Mouse (Mus musculus) CD4-positive, CD25-positive, alpha-beta regulatory T cell, adult 2 months (primary cell): Measurements from ENCODE around the gene Nfkbia.

ENCODE experiments used
- DNase-seq: peaks from one replicate; pipeline ENCODE4 v3.0.0-alpha.2; 2012; ENCODE audit warnings: low read depth, low spot score

Nfkbia gene

DNA sequence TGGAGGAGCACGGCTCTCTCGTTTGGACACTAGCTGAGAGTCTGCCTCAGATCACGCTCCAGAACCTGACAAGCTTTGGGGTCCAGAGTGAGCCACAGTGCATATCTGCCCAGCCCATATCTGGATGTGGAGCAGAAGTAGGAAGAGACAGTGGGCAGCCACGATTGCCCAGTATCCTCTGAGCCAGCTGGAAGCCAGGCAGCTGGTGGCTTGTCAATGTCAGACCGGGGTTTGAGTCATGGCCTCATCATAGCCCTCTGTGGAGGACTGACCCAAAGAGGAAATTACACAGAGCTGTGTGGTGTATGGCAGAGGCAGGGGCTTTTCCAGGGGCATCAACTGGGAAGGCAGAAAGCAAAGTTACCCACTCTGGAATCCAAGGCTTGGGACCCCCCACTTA lies 25.6 kb downstream of the Nfkbia start:
- no peak for DNase-seq

DNA sequence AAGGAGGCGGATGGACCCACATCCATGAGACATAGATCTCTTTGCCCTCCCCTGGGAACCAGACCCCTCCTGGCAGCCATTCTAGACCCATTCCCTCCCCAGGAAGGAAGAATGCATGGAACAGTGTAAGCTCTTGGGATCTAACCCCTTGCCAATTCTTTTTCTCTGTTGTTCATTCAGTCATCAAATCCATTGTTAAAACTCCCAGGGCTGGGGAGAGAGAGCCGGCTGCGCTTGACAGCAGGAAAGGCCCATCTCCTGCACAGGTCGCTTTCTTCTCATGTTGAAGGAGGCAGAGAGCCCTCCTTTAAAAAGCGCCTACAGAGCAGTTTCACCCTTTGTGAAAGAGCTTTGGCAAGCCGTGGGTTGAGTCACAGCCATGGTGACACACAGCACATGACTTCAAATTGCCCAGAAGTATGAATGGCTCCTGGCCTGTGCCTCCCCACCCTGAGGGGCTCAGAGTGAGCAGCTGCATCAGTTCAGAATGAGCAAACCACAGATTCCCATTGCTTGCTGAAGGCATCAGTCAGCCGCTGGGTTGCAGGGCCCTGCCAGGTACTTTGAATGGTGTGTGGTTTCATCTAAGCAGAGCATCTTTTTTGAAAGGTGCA lies 26.3 kb downstream of the Nfkbia start:
- DNase-seq = peak; percentile 67

DNA sequence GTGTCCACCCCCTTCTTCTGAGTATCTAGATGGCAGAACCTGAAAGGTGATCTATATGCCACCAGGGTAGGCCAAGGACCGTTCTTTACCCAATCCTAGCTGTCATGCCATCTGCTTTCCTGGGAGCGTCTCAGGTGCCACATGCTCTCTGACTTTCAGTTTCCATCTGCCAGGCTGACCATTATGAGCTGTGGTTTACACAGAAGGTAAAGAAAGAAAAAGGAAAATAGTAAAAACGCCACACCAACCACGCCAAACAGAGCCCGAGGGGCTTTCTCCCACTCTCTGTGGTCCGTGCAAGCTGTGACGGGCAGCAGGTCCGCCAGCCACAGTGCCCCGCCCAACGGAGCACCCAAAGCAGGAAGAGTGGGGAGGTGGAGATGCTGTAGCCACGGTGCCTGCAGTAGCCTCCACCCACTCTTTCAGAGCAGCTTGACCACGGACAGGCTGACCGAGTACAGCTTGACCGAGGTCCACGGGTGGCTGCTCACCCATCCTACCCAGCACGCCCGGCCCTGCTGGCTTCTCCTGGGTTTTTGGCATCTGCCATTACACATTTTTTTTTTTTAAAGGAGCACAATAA lies 27.0 kb downstream of the Nfkbia start:
- peak; percentile 69 for DNase-seq

DNA sequence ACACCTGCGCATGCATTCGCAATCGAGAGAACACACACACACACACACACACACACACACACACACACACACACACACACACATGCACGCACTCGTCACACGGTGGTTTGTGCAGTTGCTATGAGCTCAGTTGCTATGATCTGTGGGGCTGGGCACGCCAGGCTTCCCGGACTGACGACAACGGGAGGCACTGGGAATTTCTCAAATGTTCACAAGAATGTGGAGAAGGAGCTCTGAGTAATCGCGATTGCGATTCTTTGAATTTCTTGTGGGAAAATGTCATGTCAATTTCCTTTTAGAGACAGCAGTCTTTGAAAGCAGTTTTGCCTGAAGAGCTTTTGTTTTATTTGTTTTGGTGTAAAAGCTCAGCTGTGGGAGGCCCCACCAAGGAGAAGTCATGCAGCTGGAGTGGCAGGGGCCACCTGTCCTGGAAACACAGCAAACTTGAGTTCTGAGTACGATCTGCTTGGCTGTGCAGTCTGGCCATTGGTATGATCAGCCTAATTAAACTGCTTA lies 27.5 kb downstream of the Nfkbia start:
- DNase-seq = peak; percentile 81

DNA sequence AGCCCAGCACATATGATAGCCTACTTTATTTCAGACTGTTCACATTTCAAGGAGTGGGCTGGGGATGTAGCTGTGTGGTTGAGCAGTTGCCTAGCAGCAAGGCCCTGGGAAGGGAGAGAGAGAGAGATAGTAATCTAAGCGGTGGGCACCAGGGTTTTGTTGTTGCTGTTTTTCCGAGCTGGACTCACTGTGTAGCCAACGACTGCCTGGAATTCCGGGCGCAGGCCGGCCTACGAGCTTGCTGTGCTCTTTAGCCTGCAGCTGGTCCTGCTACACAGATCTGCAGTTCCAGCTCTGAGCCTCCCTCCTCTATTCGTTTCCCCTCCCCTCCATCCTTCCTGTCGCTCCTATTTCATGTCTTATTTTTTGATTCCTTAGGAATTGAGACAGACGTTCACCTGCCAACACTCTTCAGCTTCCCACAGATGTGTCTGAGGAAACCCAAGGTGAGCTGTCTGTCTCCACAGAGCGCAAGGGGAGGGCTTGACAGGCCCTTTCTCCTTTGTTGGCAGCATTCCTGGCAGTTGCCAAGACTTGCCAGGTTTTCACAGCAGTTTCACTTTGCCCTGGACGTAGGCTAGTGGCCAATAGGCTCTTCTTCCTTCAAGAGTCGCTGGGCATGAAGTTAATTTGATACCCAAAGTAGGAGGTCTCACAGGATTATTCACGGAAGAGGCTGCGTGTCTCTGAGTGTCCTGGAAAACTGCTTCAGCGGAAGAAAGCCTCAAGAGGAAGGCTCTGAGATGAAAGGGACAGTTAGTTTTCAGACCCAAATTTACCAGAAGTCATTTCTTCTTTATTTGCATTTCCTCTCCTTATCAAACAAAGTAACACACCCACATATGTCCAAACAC lies 28.2 kb downstream of the Nfkbia start:
- peak; percentile 43 for DNase-seq

DNA sequence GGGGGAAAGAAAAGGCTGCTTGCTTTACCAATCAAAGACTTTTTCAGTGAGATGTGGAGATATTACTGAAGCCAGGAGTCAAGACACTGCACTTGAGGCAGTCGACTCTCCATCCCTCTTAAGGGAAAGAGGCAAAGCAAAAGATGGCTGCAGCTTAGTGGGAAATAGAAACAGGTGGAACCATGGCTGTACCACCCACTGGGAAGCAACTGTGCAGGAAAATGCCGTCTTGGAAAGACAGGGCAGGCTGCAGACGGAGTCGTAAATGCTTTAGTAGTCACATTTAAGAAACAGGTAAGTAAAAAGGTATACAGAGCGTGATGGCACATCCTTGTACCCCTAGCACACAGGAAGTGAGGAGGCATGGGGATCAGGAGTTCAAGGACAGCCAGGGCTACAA lies 29.4 kb downstream of the Nfkbia start:
- no peak for DNase-seq

DNA sequence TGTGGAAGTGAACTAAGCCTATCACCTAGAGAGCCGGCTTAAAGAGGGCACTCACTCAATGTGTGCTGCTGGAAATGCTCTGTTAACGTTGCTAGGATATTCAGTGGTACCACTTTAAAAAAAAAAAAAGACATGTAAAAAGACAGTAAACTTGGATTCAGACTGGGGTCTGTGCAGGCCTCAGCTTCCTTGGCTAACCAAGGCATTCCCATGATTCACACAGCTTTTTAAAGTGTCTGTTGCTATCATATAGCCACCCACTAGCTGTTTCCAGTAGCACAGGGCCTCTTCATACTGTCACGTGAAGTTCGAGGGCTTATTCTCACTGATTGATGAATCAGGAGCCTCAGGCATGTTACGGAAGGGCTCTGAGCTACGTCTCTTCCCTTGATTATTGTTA lies 30.0 kb downstream of the Nfkbia start:
- no peak for DNase-seq

DNA sequence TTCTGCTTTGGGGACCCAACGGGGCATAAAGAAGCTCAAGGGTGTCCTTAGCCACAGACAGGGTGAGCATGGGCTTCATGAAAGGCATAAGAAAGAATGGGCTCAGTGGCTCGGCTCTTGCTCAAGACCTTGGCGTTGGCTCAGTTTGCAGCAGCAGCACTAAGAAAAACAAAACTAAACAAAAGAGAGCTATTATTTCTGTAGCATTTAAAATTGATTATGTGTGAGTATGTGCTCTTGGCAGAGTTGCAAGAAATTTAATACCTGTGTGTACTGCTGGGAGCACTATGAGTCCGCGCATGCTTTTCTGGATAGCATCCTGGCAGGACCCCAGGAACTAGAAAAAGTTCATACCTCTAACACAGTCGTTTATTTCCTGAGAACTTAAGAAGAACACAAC lies 30.7 kb downstream of the Nfkbia start:
- no peak for DNase-seq

DNA sequence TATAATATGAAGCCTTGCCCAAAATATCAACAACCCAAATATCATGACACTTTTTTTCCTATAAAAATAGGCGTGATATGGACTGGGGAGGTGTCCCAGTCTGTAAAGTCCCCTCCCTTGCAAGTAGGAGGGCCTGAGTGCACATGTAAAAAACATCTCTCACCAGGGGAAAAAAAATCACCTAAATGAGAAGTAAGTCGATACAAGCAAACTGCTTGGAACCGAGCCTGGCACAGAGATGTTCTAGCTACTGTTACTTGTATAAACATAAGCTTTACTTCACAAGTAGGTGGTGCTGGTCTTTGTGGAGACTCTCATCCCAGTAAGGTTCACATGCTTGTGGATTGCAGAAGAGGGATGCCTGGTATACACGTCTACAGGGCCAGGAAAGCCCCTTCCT lies 31.5 kb downstream of the Nfkbia start:
- DNase-seq = peak; percentile 38

DNA sequence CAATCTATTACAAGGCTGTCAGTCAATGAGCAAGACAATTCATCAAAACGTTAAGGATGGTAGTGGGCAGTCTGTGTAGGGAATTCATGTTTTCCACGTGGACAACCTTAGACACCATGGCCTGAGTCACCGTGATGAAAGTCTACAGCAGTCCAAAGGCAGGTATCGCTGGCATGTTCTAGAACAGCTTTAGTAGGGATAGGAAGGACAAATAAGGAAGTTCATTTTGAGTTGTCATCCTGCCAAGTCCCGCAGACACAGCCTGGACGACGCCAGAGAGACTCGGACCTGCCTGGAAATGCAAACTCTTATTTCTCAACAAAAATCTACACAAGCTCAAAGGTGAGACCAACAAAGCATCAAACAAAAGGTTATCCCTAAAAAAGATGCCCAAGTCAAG lies 32.7 kb downstream of the Nfkbia start:
- DNase-seq = no peak

DNA sequence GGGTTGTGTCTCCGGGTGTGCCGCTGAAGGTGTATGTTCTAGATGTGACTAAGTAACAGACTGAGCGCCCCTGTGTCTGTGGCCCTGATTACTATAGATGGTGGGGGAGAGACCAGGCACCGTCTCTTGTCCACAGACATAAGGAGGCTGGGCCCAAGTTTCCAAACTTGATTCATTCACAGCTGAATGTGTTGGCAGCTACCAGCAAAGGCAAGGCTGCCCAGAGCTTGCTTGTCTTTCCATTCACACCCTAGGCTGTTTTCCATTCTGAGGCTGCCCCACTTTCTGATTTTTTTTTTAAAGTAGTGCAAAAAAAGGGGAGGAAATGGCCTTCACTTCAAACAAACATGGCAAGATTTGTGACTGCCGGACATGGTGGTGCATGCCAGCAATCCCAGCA lies 35.6 kb downstream of the Nfkbia start:
- no peak for DNase-seq

DNA sequence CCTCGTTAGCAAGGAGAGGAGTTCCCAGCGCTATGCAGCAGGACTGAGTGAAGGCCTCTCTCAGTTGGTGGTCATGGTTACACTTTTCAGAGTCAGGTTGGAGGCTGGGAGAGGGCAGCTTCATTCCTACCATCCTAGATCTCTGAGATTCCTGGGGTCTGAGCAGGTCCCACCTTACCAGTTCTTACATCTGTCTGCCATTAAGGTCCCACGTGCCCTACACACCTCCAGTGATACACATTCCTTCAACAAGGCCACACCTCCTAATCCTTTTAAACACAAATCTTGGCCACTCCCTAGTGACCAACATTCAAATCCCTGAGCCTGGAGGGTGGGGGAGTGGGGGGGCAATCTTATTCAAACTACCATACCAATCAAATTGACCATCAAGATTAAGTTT lies 36.3 kb downstream of the Nfkbia start:
- DNase-seq = no peak

DNA sequence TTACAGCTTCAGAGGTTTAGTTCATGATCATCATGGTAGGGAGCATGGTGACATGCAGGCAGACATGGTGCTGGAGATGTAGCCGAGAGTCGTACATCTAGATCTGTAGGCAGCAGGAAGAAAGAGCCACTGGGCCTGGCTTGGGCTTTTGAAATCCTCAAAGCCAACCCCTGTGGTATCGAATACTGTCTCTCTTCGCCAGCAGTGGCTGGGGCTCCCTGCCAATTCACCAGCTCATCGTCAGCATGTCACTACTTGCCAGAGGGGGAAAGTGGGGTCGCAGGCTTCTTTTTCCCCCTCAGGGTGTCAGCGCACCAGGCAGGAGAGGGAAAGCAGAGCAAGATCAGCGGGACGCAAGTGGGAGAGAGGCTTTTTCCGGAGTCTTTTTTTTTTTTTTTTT lies 37.2 kb downstream of the Nfkbia start:
- DNase-seq = no peak

DNA sequence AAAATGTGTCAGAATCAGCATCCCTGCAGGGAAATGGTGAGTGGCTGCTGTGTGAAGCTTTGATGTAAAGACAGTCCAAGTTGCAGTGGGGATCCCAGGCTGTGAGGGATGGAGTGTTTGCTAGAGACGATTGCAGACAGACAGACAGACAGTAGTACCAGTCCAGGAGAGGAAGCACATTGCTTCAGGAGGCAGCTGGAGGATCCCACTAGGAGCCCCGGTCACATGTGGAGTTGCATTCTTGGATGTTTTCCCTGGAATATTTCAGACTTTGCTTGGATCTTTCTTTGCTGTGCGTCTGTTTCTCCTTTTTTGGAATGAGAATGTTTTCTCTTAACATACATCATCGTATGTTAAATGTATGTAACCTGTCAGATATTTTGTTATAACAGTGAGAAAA lies 38.5 kb downstream of the Nfkbia start:
- no peak for DNase-seq

DNA sequence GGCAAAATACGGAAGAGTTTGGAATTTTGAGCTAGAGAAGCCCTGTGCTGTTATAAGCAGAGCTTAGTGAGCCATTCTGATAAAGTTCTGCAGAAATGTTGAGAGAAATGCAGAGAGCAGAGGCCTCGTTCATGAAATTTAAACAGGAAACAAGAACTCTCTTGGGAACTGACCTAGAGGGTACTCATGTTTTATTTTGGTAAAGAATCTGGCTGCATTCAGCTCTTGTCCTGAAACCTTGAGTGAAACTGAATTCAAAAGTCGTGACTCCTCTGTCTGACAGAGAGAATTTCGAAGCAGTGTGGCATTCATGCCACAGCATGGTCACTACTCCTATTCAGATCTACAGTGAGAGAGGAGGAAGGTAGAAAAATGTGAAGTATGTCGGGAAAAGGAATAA lies 39.6 kb downstream of the Nfkbia start:
- no peak for DNase-seq

DNA sequence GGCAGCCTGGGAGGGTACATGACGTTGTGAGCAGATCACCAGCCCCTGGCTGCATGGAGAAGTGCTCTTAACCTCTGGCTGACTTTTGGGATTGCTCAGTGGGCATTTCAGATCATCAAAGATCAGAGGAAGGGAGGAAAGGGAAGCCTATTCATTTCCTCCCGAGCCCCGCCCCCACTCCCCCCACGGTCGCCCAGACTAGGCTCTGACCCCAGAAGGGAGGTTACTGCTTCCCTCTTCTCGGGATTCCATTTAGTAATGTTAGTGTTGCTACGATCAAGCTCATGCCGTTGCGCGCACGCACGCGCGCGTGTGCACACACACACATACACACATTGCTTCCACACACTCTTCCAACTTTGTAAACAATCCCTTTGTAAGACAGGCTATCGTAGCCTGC lies 42.0 kb downstream of the Nfkbia start:
- DNase-seq = no peak

DNA sequence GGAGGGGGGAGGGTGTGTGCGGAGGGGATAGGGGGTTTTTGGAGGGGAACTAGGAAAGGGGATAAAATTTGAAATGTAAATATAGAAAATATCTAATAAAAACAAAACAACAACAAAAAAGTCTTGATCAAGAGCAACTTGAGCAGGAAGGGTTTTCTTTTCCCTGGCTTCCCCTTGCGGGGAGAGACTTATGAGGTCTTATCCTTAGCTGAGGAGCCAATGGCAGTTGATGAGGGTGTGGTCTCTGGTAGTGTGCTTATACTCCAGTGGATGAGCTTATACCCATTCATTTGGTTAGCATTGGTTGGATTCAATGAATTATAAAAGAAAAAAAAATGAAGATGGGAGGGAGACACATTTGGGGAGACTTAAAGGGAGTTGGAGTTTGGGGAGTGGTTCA lies 43.4 kb downstream of the Nfkbia start:
- DNase-seq = no peak

DNA sequence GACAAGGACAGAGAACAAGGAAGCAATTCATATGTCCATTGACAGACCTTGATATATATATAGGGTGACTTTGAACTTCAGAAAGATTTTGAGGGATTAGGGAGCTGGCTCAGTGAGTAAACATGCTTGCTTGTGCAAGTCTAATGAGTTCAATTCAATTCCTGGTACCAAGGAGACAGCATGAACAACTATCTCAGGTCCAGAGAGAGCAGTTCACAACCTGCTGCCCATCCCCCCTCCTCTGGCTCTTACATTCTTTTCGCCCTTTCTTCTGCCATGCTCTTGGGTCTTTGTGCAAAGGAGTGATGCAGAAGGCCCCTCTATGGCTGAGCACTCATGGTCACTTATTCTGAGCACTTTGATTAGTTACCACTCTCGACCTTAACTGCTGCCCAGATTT lies 44.0 kb downstream of the Nfkbia start:
- DNase-seq = no peak

DNA sequence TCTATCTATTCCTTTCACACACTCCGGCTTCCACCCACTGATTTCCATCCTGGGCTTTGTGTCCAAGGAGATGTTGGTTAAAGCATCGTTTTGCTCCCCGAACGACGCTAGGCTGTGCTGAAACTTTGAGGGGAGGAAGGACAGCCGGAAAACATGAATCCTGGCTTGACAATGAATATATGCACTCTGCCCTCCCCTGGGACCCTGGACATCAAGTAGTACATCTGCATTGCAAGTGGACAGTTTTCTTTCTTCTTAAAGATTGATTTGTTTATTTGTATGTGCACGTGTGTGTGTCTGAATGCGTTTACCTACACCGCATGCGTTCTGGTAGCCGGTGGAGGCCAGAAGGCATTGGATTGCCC lies 45.1 kb downstream of the Nfkbia start:
- no peak for DNase-seq

DNA sequence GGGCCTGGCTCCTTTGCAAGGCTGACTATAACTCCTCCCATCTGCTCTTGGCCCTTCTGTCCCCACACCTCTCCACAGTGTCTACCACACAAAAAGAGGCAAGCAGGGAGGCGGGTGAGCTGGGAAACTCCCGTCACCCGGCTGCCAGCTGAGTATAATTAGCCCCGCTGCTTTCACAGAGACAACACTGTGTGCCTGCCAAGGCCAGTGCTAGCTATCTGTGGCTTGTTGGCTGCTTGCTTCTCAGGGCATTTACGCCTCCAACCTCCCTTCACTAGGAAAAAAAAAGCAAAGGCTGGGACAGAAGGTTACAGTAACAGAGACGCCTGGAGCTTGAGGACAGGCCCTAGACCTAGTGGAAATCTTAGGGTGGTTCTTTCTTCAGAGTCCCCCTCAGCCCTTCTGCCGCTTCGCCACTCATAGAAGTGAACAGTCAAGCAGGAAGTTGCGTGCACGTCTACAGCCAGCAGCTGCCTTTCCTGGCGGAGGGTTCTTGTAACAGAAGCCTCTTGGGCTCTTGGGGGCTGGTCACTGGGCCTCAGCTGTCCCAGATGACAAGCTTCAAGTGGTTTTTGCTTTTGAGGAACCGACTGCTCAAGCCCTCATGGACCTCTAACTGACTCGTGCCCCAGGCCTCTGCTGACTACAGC lies 45.6 kb downstream of the Nfkbia start:
- DNase-seq = peak; percentile 85

DNA sequence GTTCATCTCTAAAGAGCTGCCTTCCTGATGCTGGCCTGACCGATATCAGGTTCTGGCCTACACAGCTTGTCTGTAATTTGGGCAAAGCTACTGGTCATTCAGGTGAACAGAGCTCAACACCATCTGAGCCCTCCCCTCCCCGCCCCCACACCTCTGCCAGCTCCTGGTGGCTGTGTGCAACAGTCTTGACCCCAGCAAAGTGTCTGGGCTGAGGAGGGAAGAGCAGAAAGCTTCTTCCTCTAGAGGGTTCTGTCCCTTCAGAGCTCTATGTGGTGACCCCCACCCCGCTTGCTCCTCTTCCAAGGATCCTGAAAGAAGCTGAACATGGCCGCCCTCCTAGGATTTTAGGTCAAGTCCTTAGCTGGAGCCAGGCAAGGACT lies 46.1 kb downstream of the Nfkbia start:
- no peak for DNase-seq

DNA sequence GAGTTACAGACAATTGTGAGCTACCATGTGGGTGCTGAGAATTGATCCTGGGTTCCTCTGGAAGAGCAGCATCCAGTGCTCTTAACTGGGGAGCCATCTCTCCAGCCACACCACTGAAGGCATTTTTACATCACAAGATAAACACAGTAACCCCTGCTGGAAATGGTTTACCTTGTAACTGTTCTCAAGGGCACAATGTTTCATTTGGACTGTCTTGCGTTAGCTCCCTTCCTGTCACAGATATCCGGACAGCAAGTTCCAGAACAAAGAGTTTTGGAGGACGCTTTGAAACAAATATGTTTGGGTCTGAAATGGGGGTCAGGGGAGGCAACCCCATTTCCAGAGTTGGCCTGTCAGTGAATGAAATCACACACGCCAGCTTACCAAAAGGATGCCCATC lies 46.9 kb downstream of the Nfkbia start:
- DNase-seq = no peak
